Mouse (Mus musculus): ENCODE data around the gene Gm44965. TPM values are rescaled to one million over a fixed set of nuclear protein-coding genes. Genes with fewer than 3 reads are reported as not detected.

Gm44965 gene
- polyA plus RNA-seq, 1 experiment, result not detected

- TF ChIP-seq TAL1 (IDR thresholded peaks at IDR 0.05; ENCODE audit: low read length) (no peak), GATA1 (IDR thresholded peaks at IDR 0.05; ENCODE audit: low read length) (no peak)
- H3K27me3 ChIP-seq (ENCODE audit: control insufficient read depth), result no peaks in the 10 kb centered on the region
- no peaks in the 10 kb centered on the region for H3K36me3 ChIP-seq (ENCODE audit: control insufficient read depth)
- H3K9me3 ChIP-seq (ENCODE audit: control insufficient read depth, low read length), result no peaks in the 10 kb centered on the region
- no peaks in the 10 kb centered on the region for H3K4me1 ChIP-seq (ENCODE audit: control insufficient read depth)
- no peak overlapping the region for H3K4me3 ChIP-seq (replicated peaks)
These were observed 20.5 kb upstream of the Gm44965 start for GRCm38 (mm10) chr6:48573280-48573679.

DNA sequence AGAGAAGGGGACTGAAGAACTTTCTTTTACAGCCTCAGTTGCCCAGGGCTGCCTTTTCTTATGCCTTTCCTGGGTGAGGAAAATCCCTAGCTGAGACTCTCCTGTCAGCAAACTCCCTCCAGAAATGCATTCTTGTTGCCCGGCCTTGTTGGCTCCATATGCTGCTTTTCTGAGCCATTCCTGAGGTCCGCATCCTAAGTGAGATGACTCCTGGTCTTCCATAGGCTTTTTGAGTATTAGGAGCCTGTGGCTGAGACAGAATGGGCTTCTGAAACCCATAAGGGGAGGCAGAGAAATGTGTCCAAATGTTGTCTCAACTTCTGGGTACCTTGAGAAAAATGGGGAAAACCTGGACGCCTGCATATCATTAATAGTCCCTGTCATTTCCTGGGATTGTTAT is 19.8 kb upstream of the Gm44965 start:
- H3K4me3 ChIP-seq (replicated peaks), result no peak overlapping the region
- H3K36me3 ChIP-seq (ENCODE audit: control insufficient read depth), result no peaks in the 10 kb centered on the region
- TF ChIP-seq TAL1 (IDR thresholded peaks at IDR 0.05; ENCODE audit: low read length), result no peak
- H3K4me1 ChIP-seq (ENCODE audit: control insufficient read depth), result no peaks in the 10 kb centered on the region
- no peaks in the 10 kb centered on the region for H3K27me3 ChIP-seq (ENCODE audit: control insufficient read depth)
- no peaks in the 10 kb centered on the region for H3K9me3 ChIP-seq (ENCODE audit: control insufficient read depth, low read length)

- Histone ChIP-seq H3K4me1 (ENCODE audit: control insufficient read depth) (no peaks in the 10 kb centered on the region), H3K9me3 (ENCODE audit: control insufficient read depth, low read length) (no peaks in the 10 kb centered on the region), H3K4me3 (replicated peaks) (no peak overlapping the region), H3K36me3 (ENCODE audit: control insufficient read depth) (no peaks in the 10 kb centered on the region), H3K27me3 (ENCODE audit: control insufficient read depth) (no peaks in the 10 kb centered on the region)
- TF ChIP-seq GATA1 (IDR thresholded peaks at IDR 0.05; ENCODE audit: low read length) (no peak), TAL1 (IDR thresholded peaks at IDR 0.05; ENCODE audit: low read length) (no peak)
These were observed 15.0 kb upstream of the Gm44965 start for GRCm38 (mm10) chr6:48578736-48579135.

DNA sequence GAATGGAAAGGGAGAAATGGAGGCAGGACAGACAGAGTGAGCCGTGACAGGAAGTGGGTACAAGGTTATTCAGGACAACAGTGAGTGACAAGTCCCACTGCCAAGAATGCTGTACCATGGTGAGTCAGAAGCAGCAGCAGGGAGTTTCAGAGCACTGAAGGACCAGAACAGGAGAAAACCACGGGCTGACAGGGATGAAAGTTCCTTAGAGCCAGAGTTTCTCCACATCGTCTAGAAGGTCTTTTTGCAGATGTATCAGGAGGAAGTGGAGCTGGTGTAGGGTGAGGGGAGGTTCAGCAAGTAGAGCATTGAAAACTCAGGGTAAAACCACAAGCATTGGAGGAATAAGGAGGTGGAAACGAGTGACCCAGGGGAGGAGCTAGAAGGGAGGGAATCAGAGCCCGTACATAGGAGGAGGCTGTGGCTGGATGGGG is 14.5 kb upstream of the Gm44965 start:
- Histone ChIP-seq H3K27me3 (ENCODE audit: control insufficient read depth) (no peaks in the 10 kb centered on the region), H3K9me3 (ENCODE audit: control insufficient read depth, low read length) (no peaks in the 10 kb centered on the region), H3K36me3 (ENCODE audit: control insufficient read depth) (no peaks in the 10 kb centered on the region), H3K4me1 (ENCODE audit: control insufficient read depth) (no peaks in the 10 kb centered on the region), H3K4me3 (replicated peaks) (no peak overlapping the region)
- TF ChIP-seq TAL1 (IDR thresholded peaks at IDR 0.05; ENCODE audit: low read length) (no peak), GATA1 (IDR thresholded peaks at IDR 0.05; ENCODE audit: low read length) (no peak)

DNA sequence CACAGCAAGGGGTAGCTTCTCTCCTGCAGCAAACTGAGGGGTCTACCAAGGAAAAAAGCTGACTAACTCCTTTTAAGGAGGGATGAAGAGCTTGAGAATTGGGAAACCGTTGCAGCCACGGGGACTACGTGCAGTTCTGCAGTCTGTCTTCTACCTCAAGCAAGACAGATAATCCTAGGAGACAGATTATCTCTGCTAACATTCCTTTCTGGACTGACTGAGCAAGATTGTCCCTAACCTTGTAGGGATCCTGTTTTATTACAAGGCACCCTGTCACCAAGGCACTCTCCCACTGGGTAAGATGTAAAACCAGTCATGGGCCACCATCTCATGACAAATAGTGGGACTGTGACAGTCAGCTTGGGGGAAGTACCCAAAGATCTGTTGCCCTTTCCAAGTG is 12.5 kb upstream of the Gm44965 start:
- no peaks in the 10 kb centered on the region for H3K4me1 ChIP-seq (ENCODE audit: control insufficient read depth)
- 0 out of 2 replicates have a peak, but pooled peaks cover 2% of the 10 kb centered on the region for H3K9me3 ChIP-seq (ENCODE audit: control insufficient read depth, low read length)
- TF ChIP-seq GATA1 (IDR thresholded peaks at IDR 0.05; ENCODE audit: low read length), result no peak
- no peak for TF ChIP-seq TAL1 (IDR thresholded peaks at IDR 0.05; ENCODE audit: low read length)

GRCm38 (mm10) chr6:48582037-48582436 is 11.7 kb upstream of the Gm44965 start:
- Histone ChIP-seq H3K4me1 (ENCODE audit: control insufficient read depth) (no peaks in the 10 kb centered on the region), H3K4me3 (replicated peaks) (no peak overlapping the region), H3K27me3 (ENCODE audit: control insufficient read depth) (no peaks in the 10 kb centered on the region), H3K9me3 (ENCODE audit: control insufficient read depth, low read length) (0 out of 2 replicates have a peak, but pooled peaks cover 3% of the 10 kb centered on the region), H3K36me3 (ENCODE audit: control insufficient read depth) (no peaks in the 10 kb centered on the region)
- TF ChIP-seq GATA1 (IDR thresholded peaks at IDR 0.05; ENCODE audit: low read length) (no peak), TAL1 (IDR thresholded peaks at IDR 0.05; ENCODE audit: low read length) (no peak)

More for the DNA sequence above, 12.5 kb upstream of the Gm44965 start:
- Histone ChIP-seq H3K4me3 (replicated peaks) (no peak overlapping the region), H3K36me3 (ENCODE audit: control insufficient read depth) (no peaks in the 10 kb centered on the region), H3K27me3 (ENCODE audit: control insufficient read depth) (no peaks in the 10 kb centered on the region)

DNA sequence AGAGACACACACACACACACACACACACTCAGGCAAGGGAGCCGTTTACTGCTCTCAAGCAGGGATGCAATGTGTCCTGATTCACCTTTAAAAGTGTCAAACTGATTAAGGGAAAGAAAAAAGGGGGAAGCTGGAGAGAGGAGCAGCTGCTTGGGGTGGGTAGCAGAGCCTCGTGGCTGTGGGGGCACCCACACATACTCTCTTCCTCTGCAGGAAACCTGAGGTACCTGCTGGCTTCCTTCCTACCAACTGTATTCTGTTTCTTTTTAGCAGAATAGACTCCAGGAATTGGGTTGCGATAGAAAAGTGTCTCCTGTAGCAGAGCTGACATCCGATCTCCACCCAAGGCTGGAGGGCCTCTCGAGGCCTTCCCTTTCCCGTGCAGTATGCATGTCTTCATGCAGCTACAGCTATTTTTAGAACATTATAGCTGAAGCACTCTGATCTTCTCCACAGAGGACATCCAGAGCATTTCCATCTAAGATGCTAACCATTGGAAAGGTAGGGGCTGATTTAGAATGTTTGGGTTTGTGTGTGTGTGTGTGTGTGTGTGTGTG is 4.5 kb upstream of the Gm44965 start, which contains the start of gene Gm45021:
Gene Gm45021 (plus strand): TSS at position 417 of the 557 bp plus-strand sequence.
- H3K9me3 ChIP-seq (ENCODE audit: control insufficient read depth, low read length), result 0 out of 2 replicates have a peak, but pooled peaks cover 3% of the 10 kb centered on the region
- no peaks in the 10 kb centered on the region; the same call in 1 of the 2 replicates for H3K27me3 ChIP-seq (ENCODE audit: control insufficient read depth)
- no peak within 1 kb of the TSS for H3K4me3 ChIP-seq (replicated peaks)
- TF ChIP-seq GATA1 (IDR thresholded peaks at IDR 0.05; ENCODE audit: low read length) (no peak), TAL1 (IDR thresholded peaks at IDR 0.05; ENCODE audit: low read length) (no peak)
- H3K4me1 ChIP-seq (ENCODE audit: control insufficient read depth), result peaks cover 10% of the 10 kb centered on the region
- H3K36me3 ChIP-seq (ENCODE audit: control insufficient read depth), result no peaks in the 10 kb centered on the region

GRCm38 (mm10) chr6:48591221-48591845 is 2.4 kb upstream of the Gm44965 start:
- Histone ChIP-seq H3K36me3 (ENCODE audit: control insufficient read depth) (peaks cover 4% of the 10 kb centered on the region), H3K4me1 (ENCODE audit: control insufficient read depth) (peaks cover 18% of the 10 kb centered on the region), H3K9me3 (ENCODE audit: control insufficient read depth, low read length) (peaks cover 1% of the 10 kb centered on the region; the same call in 1 of the 2 replicates), H3K4me3 (replicated peaks) (no peak overlapping the region), H3K27me3 (ENCODE audit: control insufficient read depth) (no peaks in the 10 kb centered on the region; the same call in 1 of the 2 replicates)
- TF ChIP-seq TAL1 (IDR thresholded peaks at IDR 0.05; ENCODE audit: low read length), result no peak
- TF ChIP-seq GATA1 (IDR thresholded peaks at IDR 0.05; ENCODE audit: low read length), result no peak

GRCm38 (mm10) chr6:48591871-48592270 is 1.9 kb upstream of the Gm44965 start:
- peaks cover 6% of the 10 kb centered on the region for H3K9me3 ChIP-seq (ENCODE audit: control insufficient read depth, low read length)
- peaks cover 10% of the 10 kb centered on the region for H3K36me3 ChIP-seq (ENCODE audit: control insufficient read depth)
- TF ChIP-seq GATA1 (IDR thresholded peaks at IDR 0.05; ENCODE audit: low read length) (no peak), TAL1 (IDR thresholded peaks at IDR 0.05; ENCODE audit: low read length) (no peak)
- peaks cover 18% of the 10 kb centered on the region for H3K4me1 ChIP-seq (ENCODE audit: control insufficient read depth)
- H3K4me3 ChIP-seq (replicated peaks), result no peak overlapping the region
- no peaks in the 10 kb centered on the region; the same call in 1 of the 2 replicates for H3K27me3 ChIP-seq (ENCODE audit: control insufficient read depth)

Data from erythroblast, embryonic 14.5 days (primary cell).